Mouse (Mus musculus) cerebellum, postnatal 25 days (tissue): ENCODE results near the gene Top1.

Source experiments
- DNase-seq, 2 experiments: peaks; one replicate each; pipeline ENCODE4 v3.0.0; 2021; ENCODE audit warnings: mixed read lengths in 2 of 2

Top1 gene

GRCm38 (mm10) chr2:160722714-160723113 is 77.0 kb downstream of the Top1 start:
- no peak for DNase-seq

GRCm38 (mm10) chr2:160723613-160724375 is 78.1 kb downstream of the Top1 start:
- DNase-seq, result no peak

- no peak for DNase-seq
Measured at GRCm38 (mm10) chr2:160724536-160724935, 78.8 kb downstream of the Top1 start.

GRCm38 (mm10) chr2:160725877-160726864 is 80.5 kb downstream of the Top1 start:
- no peak for DNase-seq

- DNase-seq, result no peak
Measured at GRCm38 (mm10) chr2:160728972-160729371, 83.3 kb downstream of the Top1 start.

GRCm38 (mm10) chr2:160729436-160729835 is 83.7 kb downstream of the Top1 start:
- no peak for DNase-seq

GRCm38 (mm10) chr2:160729851-160730796 is 84.4 kb downstream of the Top1 start:
- peak in 1 of 2 experiments; percentile 48 for DNase-seq

GRCm38 (mm10) chr2:160730797-160731116 is 85.1 kb downstream of the Top1 start:
- DNase-seq, result no peak

GRCm38 (mm10) chr2:160731117-160731838 is 85.6 kb downstream of the Top1 start, which contains the start of gene Plcg1:
Plcg1 (plus strand) TSS chr2:160731300.
- DNase-seq, result peak; percentile 96 to 97

- peak in 1 of 2 experiments; percentile 75 for DNase-seq
Measured at GRCm38 (mm10) chr2:160731839-160732261, 86.2 kb downstream of the Top1 start.

GRCm38 (mm10) chr2:160732420-160732995 is 86.8 kb downstream of the Top1 start:
- DNase-seq, result no peak

GRCm38 (mm10) chr2:160733131-160733531 is 87.4 kb downstream of the Top1 start:
- DNase-seq, result no peak

GRCm38 (mm10) chr2:160734331-160734730 is 88.6 kb downstream of the Top1 start:
- no peak for DNase-seq

GRCm38 (mm10) chr2:160735706-160736310 is 90.1 kb downstream of the Top1 start:
- no peak for DNase-seq

- DNase-seq, result no peak
Measured at GRCm38 (mm10) chr2:160736466-160736865, 90.8 kb downstream of the Top1 start.

GRCm38 (mm10) chr2:160738354-160738753 is 92.7 kb downstream of the Top1 start:
- no peak for DNase-seq

- no peak for DNase-seq
Measured at GRCm38 (mm10) chr2:160739647-160740356, 94.1 kb downstream of the Top1 start.

- DNase-seq, result peak; percentile 39 to 50
Measured at GRCm38 (mm10) chr2:160740521-160741156, 95.0 kb downstream of the Top1 start.

GRCm38 (mm10) chr2:160741580-160741979 is 95.9 kb downstream of the Top1 start:
- DNase-seq, result no peak

GRCm38 (mm10) chr2:160742161-160742609 is 96.5 kb downstream of the Top1 start:
- no peak for DNase-seq
